Mouse (Mus musculus) frontal cortex, postnatal 25 days (tissue): Measurements from ENCODE around the gene Rpl5.
"Not testable (repeated sequence)": the region's sequence is repeated elsewhere in the genome, so short reads cannot be mapped to it uniquely, and the experiment has no call there.

ENCODE experiments used
- DNase-seq, 2 experiments: peaks; one replicate each; pipeline ENCODE4 v3.0.0; 2022; ENCODE audit warnings: low spot score in 2 of 2

Gene Rpl5

DNA sequence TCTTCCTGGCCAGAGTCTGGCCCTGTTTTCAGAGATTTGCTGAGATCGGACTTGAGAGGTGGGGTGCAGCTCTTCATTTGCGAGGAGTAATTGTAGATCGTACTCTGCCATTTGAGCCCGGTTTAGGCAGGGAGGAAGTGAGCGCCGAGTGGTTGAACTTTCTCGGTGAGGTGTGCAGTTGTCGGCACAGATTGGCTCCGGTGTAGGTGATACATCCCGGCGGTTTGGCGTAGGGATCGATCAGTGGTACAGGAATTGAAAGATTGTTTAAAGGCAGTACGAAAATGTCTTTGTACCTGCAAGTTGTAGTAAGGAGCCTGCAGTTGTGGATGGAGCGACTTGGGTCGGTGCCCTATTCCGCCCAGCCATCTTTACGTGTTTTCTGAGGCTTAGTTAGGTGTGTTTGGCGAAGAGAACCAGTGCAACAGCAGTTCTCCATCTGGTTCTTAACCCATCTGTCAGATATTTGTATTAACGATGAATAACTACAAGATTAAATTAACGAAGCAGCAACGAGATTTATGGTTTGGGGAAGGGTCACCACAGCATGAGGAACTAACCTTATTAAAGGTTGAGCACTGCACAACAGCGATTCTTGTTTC lies 813 bp downstream of the Rpl5 start:
- DNase-seq, result no peak

DNA sequence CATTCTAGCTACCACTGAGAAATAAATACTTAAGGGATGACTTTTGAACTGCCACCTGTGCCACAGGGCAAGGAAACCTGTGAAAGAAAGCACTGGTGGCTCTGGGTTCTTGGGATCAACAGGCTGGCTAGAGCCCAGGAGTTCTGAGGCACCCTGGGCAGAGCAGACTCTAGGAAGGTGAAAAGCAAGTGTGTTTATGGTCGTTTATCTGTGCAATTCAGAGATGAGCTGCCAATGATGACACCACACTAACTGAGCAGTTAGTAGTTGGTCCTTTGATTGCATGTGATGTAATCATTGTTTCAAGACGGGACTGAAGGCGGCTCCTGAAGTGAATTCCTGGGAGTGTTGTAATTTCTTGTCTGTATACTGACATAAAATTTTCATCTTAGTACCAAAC lies 4.0 kb downstream of the Rpl5 start:
- DNase-seq, result no peak

DNA sequence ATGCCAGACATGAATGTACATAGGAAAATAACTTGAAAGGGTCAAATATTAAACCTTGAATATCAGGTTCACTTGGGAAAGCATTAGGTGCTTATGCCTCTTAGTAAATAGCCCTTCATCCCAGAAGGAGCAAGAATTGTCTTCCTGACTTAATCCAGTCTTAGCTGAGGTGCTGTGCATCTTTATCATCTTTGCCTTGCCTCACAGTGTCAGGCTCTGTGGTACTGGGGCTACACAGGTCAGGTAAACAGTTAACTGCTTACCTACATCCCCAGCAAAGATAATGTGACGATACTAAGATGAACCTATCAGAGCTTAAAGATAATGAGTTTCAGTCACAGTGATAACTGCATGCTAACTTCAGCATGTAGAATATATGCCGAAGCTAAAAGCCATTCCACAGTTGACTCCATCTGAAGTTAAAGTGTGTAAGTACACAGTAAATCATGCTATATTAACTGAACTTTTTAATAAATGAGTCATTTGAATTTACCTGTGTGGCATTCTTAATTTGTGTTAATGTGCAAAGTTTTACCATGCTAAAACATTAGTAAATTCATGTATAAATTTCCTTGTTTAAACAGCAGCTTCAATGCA lies 8.3 kb downstream of the Rpl5 start:
- no peak for DNase-seq

DNA sequence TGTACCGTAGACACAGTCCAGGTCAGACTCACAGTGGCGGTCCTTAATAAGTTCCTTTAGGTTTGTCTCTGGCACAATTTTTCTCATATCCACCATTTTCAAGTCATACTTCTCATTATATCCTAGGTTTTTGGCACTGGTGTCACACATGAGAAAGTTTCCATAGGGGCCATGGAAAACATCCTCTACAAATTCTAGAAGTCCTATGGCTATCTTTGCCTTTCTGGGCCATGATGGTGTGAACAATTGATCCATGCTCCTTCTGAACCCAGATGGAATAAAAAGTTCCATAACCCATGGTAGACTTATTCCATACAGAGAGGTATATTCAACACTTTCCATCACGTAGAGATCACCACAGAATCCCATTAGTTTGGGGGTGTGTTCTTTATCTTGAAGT lies 9.4 kb downstream of the Rpl5 start:
- DNase-seq, result no peak

DNA sequence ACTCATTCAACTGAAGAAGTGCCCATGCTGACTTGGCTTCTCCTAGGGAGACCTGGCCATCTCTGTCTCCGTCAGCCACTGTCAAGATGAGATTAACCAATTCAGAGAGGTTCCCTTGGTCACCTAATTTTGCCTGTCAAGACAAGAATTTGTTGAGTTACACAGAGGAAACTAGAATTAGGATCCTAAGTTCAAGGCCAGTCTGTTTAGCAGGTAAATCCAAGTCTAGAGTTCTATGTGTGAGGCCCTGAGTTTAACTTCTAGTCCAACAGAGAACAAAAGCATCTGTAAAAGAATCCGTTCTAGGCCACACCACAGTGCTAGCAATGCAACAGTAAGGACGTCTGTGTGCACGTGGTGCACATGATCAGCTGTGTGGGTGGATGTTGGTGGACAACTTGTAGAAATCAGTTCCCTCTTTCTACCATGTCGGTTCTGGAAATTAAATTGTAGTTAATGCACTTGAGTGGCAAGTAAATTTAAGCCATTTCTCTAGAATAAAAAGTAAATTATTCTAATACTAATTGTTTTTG lies 9.8 kb downstream of the Rpl5 start:
- DNase-seq, result no peak

DNA sequence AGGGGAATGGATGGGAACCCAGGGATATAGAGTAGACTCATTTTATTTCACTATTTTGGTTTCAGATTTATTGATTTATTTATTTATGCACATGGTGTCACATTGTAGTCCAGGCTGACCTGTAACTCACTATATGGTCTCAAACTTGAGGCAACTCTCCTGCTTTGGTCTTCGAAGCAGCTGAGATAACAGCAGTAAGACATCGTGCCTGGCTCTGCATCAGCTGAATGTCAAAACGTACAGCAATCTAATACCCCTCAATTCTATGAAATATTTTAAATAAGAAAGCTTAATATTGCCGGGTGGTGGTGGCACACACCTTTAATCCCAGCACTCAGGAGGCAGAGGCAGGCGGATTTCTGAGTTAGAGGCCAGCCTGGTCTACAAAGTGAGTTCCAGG lies 10.7 kb downstream of the Rpl5 start:
- no peak for DNase-seq

DNA sequence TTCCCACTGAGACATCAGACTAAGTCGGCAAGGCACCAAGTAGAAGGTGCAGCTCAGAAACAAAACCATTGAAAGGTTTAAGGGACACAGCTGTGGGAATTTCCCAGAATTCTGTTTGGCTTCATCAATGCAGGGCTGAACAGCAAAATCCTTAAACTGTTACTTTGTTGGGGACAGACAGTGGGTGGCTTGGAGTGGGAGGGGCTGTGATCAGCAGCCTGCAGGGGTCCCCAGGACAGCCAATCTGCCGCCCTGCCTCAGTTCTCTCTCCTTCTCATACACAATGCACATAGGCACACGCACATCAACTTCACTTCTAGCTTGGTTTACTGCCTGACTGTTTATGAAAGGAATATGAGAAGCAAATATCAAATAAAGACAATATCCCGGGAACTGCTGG lies 15.0 kb downstream of the Rpl5 start:
- no peak for DNase-seq

DNA sequence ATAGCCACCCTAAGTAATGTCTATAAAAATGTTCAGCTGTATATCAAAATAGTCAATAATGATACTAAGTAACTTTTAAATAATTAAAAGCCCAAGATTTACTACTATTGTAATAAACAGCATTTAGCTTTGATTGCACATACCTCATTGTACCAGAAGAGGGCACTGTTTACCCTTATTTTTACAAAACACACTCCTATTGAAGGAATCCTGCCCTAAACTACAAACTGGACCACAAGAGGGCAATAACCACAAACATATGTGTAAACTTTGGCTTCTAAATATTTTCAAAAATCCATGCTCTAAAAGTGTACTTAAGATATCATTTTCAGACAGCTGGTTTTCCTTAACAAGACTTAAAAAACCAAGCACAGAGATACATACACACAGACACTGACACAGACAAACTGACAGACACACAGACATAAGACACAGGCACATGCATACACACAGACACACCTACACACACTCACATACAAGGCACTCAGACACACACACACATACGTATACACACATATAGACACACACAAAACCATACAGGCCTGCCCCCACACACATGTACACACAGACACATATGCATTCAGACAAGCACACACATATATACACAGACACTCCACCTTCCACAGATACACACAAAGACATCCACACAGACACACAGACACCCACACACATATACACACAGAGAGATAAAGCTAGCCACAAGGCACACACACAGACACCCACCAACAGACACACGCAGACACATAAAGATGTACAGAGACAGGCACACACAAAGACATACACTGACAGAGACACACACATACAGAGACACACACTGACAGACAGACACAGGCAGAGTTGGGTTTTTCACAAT lies 21.3 kb downstream of the Rpl5 start:
- DNase-seq, result no peak

DNA sequence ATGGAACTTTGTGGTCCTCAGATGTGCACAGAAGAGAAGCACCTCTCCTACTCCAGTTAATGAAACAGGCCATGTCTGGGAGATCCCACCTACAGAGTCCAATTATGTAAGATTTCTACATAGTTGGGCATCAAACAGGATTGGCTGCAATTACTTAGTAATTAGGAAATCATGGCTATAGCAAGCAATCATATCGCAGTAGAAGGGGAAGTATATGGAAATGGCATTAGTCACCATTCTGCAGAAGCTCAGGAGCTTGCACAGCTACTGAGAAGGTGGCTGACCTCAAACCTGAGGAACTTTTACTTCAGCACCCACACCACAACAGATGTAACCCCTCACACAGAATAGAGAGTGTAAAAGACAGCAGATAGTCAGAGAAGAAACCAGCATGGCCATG lies 22.5 kb downstream of the Rpl5 start:
- DNase-seq, result no peak

DNA sequence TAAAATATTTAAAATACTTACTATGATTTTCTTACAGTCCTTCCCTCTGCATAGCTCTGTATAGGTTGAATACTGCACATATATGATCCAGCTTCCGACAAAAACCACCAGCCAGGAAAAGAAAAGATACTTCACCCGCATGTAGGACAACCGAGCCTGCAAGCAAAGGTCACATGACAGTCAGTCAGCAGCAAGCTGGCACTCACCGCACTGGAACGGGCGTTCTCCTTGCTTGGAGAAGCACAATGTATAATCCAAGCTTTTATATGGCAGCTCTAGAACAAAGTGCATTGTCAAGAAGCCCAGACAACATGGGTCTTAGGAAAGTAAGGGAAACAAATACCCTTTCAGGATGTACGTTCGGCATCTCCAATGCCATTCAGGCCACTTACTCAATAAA lies 24.3 kb downstream of the Rpl5 start:
- DNase-seq, result no peak

DNA sequence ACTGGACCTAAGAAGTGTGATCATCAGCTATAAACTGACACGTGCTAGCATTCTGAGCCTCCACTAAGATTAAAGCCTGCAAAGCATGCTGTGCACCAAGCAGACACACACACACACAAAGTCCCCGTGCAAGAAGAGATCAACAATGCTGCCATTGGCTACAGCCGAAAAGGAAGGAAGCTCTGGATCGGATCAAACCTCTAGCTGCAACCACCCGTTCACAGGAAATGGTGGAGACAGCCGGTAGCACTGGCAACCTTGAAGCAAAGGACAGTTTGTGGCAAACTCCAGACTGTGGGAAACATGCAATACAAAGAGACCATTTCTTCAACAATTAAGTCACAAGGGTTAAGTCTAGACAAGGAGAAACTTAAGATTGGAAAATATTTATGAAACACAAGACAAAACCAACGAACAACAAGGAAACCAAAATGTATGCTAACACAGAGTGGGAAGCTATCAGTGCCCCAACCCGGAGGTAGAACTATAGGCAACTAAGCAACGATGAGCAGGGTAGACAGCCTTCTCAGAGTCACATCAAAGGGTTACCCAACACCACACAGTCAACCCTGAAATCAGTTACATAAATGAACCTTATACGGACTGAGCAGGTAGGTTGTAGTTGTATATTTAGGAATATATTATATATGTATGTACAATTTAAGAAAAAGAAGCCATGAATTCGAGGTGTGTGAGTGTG lies 26.4 kb downstream of the Rpl5 start:
- DNase-seq, result no peak

DNA sequence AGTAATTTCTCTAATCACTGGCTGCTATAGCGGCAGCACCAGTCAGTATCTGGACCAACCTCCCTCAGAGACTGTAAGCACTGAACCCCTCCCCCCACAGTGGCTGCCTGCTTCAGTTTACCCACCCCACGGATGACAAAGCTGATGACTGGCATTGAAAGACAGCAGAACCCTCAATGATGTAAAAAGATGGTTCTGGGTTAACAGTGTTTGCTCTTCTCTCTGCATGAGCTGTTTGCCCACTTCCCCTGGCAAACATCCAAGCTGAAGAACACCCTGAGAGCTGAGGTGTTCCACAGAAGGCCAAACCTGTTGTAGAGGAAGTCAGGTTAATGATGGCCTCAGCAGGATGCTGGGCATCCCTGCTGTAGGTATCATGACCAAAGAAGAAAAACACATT lies 32.3 kb downstream of the Rpl5 start:
- DNase-seq, result no peak

DNA sequence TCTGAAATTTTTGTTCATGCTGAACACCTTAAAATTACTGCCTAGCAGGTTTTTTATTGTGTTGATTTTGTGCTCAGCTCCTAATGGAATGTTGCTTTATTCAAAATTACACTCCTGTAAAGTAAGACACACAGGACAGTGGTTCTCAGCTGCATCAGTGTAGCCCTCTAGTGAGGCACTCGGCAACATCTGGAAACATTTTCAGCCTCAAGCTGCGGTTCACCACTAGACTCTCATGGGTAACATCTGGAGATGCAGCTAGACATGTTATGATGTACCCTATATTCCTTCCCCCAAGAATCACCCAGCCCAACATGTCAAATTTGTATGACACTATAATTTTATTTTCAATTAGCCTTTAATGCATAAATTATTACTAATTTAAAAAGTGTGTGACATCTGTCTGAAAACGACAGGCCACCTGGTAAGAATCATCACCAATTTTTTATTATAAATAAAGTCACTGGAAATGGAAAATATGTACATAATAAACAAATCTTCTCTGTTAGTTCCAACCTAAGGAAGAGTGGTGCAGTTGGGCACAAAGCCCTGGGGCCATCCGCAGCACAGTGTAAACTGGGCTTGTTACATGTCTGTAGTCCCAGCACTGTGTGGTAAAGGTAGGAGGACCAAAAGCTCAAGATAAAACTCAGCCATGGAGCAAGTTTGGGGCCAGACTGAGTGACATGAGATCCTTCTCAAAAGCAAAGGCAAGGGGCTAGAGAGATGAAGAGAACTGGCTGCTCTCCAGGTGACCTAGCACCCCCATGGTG lies 33.1 kb downstream of the Rpl5 start:
- DNase-seq, result no peak

DNA sequence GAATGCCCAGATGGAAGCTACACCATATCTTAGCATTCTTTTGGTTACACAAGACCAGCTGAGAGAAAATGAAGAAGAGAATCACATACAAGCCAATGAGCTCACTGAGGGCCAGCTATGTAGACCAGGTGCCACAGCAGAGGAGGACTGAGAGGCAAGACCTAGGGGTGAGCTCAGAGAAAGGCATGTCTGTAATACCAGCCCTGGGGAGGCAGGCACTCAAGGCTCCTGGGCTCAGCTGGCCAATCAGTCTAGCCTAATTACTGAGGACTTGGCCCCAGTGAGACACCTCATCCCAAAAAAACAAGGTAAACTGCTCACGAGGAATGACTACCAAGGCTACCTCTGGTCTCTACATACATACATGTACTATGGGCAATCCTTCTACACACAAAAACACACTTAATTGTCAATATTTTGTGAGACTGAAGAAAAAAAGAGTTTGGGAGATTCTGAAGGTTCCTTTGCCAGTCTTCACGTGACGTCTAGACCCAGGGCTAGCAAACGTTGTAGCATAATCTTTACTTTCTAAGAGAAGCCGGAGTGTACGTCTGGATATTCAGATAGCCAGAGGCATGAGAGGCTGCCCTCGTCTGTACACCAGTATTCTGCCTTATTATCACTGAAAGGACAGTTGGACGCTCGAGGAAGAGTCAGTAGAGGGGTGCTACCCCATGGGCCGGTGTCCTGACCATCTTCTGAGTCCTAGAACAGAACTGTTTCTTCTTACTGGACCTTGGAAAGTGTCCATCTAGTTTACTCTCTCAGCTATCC lies 34.7 kb downstream of the Rpl5 start:
- DNase-seq, result no peak

DNA sequence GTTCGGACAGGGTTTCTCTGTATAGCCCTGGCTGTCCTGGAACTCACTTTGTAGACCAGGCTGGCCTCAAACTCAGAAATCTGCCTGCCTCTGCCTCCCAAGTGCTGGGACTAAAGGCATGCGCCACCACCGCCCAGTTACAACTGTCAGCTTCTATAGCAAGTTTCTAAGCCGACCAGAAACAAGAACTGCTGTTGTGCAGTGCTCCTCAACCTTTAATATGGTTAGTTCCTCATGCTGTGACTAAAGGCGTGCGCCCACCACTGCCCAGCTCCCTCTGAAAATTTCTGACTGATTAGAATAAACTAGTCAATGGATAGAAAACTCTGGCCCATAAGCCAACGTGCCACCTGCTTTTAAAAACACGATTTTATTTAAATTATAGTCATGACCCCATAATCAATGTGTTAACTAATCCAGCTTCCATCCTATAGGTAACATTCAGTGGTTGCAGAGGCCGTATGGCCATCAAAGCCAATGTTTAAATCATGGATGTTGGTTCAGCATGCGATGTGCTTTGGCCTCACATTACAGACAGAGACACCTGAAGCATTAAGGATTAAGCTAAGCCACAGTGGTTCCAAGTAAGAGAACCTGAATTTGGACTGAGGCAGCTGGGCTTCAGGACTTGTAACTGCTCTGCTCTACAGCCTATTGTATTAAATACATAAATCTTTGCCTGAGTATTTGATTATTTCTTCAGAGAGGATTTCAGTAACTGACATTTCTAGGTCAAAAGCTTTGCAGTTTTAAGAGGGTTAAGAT lies 36.5 kb downstream of the Rpl5 start:
- no peak for DNase-seq

DNA sequence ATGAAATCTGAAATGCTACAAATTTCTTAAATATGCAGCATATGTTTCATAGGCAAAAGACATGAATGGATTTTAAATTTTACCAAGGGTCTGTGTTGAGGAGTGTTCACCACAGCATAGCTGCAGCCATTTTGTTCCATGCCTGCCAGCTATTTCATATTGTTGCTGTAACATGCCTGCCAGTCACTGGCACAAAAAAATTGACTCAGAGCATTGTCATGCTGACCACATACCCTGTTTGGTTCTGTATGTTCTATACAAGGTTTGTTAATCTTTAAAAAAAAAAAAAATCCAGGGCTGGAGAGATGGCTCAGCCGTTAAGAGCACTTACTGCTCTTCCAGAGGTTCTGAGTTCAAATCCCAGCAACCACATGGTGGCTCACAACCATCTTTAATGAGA lies 38.2 kb downstream of the Rpl5 start:
- not testable (repeated sequence) for DNase-seq

DNA sequence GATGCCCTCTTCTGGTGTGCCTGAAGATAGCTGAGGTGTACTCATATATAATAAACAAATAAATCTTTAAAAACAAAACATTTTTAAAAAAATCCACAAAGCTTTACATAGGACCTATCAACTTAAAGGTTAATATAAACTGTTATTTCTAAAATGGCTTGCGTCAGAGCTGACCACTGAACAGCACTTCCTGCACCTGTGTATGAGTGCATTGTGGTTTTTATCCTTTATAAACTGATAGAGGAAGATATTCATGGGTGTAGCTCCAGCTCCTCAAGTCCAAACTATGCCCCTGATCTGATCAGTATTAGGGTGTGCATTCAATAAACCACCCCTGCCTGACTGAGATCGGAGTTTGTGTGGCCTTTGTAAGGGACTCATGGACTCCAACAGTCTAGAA lies 38.6 kb downstream of the Rpl5 start:
- DNase-seq, result no peak

DNA sequence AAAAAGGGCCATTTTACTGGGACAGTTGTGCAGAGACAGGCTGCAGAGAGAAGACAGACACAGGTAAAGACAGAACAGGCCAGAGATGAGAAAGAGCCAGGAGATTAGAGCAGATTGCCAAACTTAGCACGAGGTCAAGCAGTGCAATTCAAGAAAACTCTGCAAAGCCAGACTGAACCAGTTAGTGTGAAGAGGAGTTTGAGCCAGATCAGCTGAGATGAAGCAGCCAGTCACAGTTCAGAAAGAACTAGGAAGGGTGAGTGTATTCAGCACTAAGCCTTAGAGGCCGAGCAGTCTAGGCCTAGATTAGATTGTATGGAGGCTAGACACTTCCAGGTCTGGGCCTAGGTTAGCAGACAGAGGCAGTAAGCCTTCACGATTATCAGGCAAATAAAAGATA lies 39.4 kb downstream of the Rpl5 start:
- DNase-seq, result no peak

DNA sequence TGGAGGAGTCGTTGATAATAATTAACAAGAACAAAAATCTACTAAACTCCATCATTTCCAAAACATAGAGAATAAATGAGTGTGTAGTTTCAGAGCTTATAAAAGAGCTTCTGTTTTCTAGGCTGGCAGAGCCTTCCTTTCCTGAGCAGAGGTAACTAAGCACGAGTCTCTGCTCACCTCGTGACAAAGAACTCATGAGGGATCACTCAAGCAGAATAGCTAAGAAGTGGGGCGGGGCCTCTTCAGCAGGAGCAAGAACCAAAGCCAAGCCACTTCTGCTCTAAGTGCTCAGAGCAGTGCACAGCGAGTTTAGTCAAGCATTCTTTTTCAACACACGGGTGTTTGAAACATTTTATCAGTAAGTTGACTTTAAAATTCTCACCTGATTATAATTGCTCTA lies 40.9 kb downstream of the Rpl5 start:
- no peak for DNase-seq

DNA sequence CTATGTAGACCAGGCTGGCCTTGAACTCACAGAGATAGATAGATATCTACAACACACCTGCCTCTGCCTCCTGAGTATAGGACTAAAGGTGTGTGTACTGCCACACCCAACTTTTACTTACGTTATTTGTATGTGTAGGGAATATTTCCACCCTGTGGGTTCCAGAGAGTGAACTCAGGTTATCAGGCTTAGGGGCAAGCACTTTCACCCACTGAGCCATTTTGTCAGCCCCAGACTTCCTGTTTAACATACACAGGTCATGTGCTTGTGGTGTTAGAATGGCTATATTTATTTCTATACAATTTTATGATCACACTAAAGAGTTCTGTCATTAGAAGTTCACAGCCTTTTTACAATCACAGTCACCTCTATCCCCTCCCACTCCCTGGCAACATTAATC lies 42.6 kb downstream of the Rpl5 start:
- DNase-seq, result no peak
